Mouse (Mus musculus) C2C12 (cell line): ENCODE measurements around the gene Serpine3.

Source experiments
- CTCF ChIP-seq: IDR thresholded peaks from one replicate; pipeline ENCODE4 v1.5.1; 2011; ENCODE audit not compliant: control insufficient read depth, insufficient read depth, insufficient read length
- MAX ChIP-seq: IDR thresholded peaks from one replicate; pipeline ENCODE4 v1.6.1; 2011; ENCODE audit warnings: mild to moderate bottlenecking, control low read depth
- MYOD1 ChIP-seq: IDR thresholded peaks from one replicate; pipeline ENCODE4 v1.6.1; 2011; ENCODE audit warnings: low read depth; ENCODE audit not compliant: control insufficient read depth, insufficient read length
- MYOG ChIP-seq: IDR thresholded peaks from one replicate; pipeline ENCODE4 v1.6.1; 2011; ENCODE audit not compliant: control insufficient read depth, insufficient read length; ENCODE audit errors: extremely low read depth
- USF1 ChIP-seq: IDR thresholded peaks from one replicate; pipeline ENCODE4 v1.6.1; 2011; ENCODE audit warnings: low read depth, mild to moderate bottlenecking, control low read depth, moderate library complexity

GRCm38 (mm10) chr14:62718161-62718560, 54.7 kb downstream of the Serpine3 start:
- TF ChIP-seq CTCF (no peak), MYOD1 (no peak), MAX (no peak), MYOG (no peak), USF1 (no peak)
